Mouse (Mus musculus) CH12.LX (cell line): ENCODE measurements around the gene Ptprm.

Source experiments
- CHD2 ChIP-seq: IDR thresholded peaks from 2 replicates; pipeline ENCODE4 v1.6.1; 2011; ENCODE audit warnings: low read length, improper control_type of control experiment
- CTCF ChIP-seq, 2 experiments: IDR thresholded peaks in 1 of 2; conservative IDR thresholded peaks in 1 of 2; 2 replicates each; pipeline ENCODE4 v1.5.1; 2011 to 2012; ENCODE audit warnings: low read depth in 2 of 2, low read length in 2 of 2, improper control_type of control experiment in 1 of 2, inconsistent platforms in 1 of 2, mild to moderate bottlenecking in 1 of 2, moderate library complexity in 1 of 2
- E2F4 ChIP-seq: IDR thresholded peaks from 2 replicates; pipeline ENCODE4 v1.6.1; 2011; ENCODE audit warnings: low read depth, low read length, improper control_type of control experiment; ENCODE audit not compliant: insufficient replicate concordance
- ELF1 ChIP-seq: IDR thresholded peaks from 2 replicates; pipeline ENCODE4 v1.6.1; 2014; ENCODE audit warnings: low read depth, mild to moderate bottlenecking, inconsistent platforms, low read length, improper control_type of control experiment
- EP300 ChIP-seq: IDR thresholded peaks from 2 replicates; pipeline ENCODE4 v1.6.1; 2011; ENCODE audit warnings: low read length, improper control_type of control experiment
- MAX ChIP-seq: IDR thresholded peaks from 2 replicates; pipeline ENCODE4 v1.6.1; 2011; ENCODE audit warnings: low read length, improper control_type of control experiment
- POLR2A ChIP-seq: IDR thresholded peaks from 2 replicates; pipeline ENCODE4 v1.6.1; 2011; ENCODE audit warnings: low read depth, mild to moderate bottlenecking, improper control_type of control experiment, low read length
- POLR2AphosphoS2 ChIP-seq: IDR thresholded peaks from 2 replicates; pipeline ENCODE4 v1.6.1; 2011; ENCODE audit warnings: low read depth, low read length, improper control_type of control experiment
- SIN3A ChIP-seq: IDR thresholded peaks from 2 replicates; pipeline ENCODE4 v1.6.1; 2012; ENCODE audit warnings: low read length, improper control_type of control experiment, inconsistent platforms
- TBP ChIP-seq: conservative IDR thresholded peaks from 2 replicates; pipeline ENCODE4 v1.6.1; 2011; ENCODE audit warnings: low read depth, low read length, improper control_type of control experiment
- TCF12 ChIP-seq: IDR thresholded peaks from 2 replicates; pipeline ENCODE4 v1.6.1; 2014; ENCODE audit warnings: low read depth, mild to moderate bottlenecking, inconsistent platforms, low read length, improper control_type of control experiment
- UBTF ChIP-seq: IDR thresholded peaks from 2 replicates; pipeline ENCODE4 v1.6.1; 2012; ENCODE audit warnings: low read depth, mild to moderate bottlenecking, inconsistent platforms, low read length, improper control_type of control experiment, moderate library complexity

- TF ChIP-seq POLR2A = no peak
- TF ChIP-seq SIN3A = no peak
- TF ChIP-seq CTCF (conservative IDR thresholded peaks at IDR 0.05 in 1 of 2, IDR thresholded peaks at IDR 0.05 in 1 of 2; ENCODE audit: low read depth in 2 of 2, low read length in 2 of 2) = no peak
- no peak for TF ChIP-seq CHD2
- TF ChIP-seq TBP = no peak
- no peak for TF ChIP-seq TCF12
- no peak for TF ChIP-seq MAX
- TF ChIP-seq ELF1 = no peak
- no peak for TF ChIP-seq E2F4
- no peak for TF ChIP-seq EP300
- TF ChIP-seq POLR2AphosphoS2 = no peak
- no peak for TF ChIP-seq UBTF
These were observed 604.3 kb downstream of the Ptprm start for GRCm38 (mm10) chr17:66749976-66750375.
